Mouse (Mus musculus) lung, adult 2 months (tissue): ENCODE data around the gene Sgo2a. TPM values are rescaled to one million over a fixed set of nuclear protein-coding genes. Genes with fewer than 3 reads are reported as not detected.
"Not testable (repeated sequence)": the region's sequence is repeated elsewhere in the genome, so short reads cannot be mapped to it uniquely, and the experiment has no call there.

Experiments used
- DNase-seq: peaks from one replicate; pipeline ENCODE4 v3.0.0; 2022
- H3K4me1 ChIP-seq: fragments of 200-500 bp; 2 replicates; pipeline ENCODE4 v1.6.1; 2011; ENCODE audit warnings: low read length; ENCODE audit not compliant: control insufficient read depth, insufficient read depth
- H3K4me3 ChIP-seq: fragments of 200-500 bp; replicated peaks from 2 replicates; pipeline ENCODE3; 2011; ENCODE audit warnings: low read depth, mild to moderate bottlenecking, control low read depth, low read length; ENCODE audit errors: extremely low read depth
- CTCF ChIP-seq: fragments of 200-500 bp; IDR thresholded peaks from 2 replicates; pipeline ENCODE4 v1.5.1; 2011; ENCODE audit warnings: mild to moderate bottlenecking, low read length, control low read depth; ENCODE audit not compliant: insufficient read depth
- POLR2A ChIP-seq: fragments of 200-500 bp; IDR thresholded peaks from 2 replicates; pipeline ENCODE4 v1.6.1; 2011; ENCODE audit warnings: low read depth, mild to moderate bottlenecking, control low read depth, low read length, borderline replicate concordance; ENCODE audit errors: extremely low read depth
- WGBS: fragments of 180-500 bp; shearing (Covaris S2); methylation state at CpG from one replicate; pipeline ENCODE4 v1.1.7; 2018; 5-methylcytosine and 5-hydroxymethylcytosine counted together
- polyA plus RNA-seq: library from polyadenylated mRNA; depleted of rRNA; stranded (reverse); fragments of >200 nt; gene quantifications from 2 replicates; pipeline ENCODE4 v1.2.3, GENCODE M21; 2012

The Sgo2a gene
- polyA plus RNA-seq, 1 experiment = 0.39 TPM

GRCm38 (mm10) chr1:57969327-57970271 is 26.2 kb upstream of the Sgo2a start:
- 1% methylated on average over 65 of the region's 65 CpGs for WGBS
- TF ChIP-seq CTCF = peak; percentile 42; the same call in 1 of the 2 replicates
- peak; percentile 81 for TF ChIP-seq POLR2A
- Histone ChIP-seq H3K4me3 (peak overlapping the region; percentile 77), H3K4me1 (peaks cover 5% of the 10 kb centered on the region; the same call in 1 of the 2 replicates)
- peak; percentile 95 for DNase-seq

DNA sequence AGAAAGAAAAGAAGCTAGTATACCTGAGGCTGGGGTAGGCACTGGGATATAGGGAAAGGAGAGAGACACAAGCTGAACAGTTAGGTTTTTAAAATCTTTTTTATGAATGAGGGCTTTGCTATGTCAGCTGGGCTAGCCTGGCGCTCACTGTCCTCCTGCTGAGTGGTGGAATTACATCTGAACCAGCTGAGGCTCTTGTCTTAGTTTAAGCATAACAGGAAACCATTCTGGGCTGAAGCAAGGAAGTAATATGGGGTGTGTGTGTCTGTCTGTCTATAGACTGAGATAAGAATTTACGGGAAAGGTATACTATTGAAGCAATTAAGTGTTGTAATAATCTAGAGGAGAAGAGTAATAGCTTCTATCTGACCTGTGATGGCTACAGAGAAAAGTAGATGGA is 24.2 kb upstream of the Sgo2a start:
- Histone ChIP-seq H3K4me1 (peaks cover 5% of the 10 kb centered on the region; the same call in 1 of the 2 replicates), H3K4me3 (no peak overlapping the region)
- TF ChIP-seq POLR2A (no peak), CTCF (no peak)
- WGBS = 63% methylated on average over 2 of the region's 2 CpGs
- DNase-seq = no peak

- TF ChIP-seq POLR2A (no peak), CTCF (no peak)
- Histone ChIP-seq H3K4me1 (no peaks in the 10 kb centered on the region), H3K4me3 (no peak overlapping the region)
- 81% methylated on average over 3 of the region's 3 CpGs for WGBS
- no peak for DNase-seq
Measured at GRCm38 (mm10) chr1:57976860-57977259, 18.9 kb upstream of the Sgo2a start.

GRCm38 (mm10) chr1:57989052-57989600 is 6.6 kb upstream of the Sgo2a start:
- Histone ChIP-seq H3K4me1 (no peaks in the 10 kb centered on the region), H3K4me3 (no peak overlapping the region)
- TF ChIP-seq CTCF = no peak
- no peak for TF ChIP-seq POLR2A
- 44% methylated on average over 6 of the region's 6 CpGs for WGBS
- no peak for DNase-seq

GRCm38 (mm10) chr1:57991277-57991676 is 4.5 kb upstream of the Sgo2a start:
- Histone ChIP-seq H3K4me3 (no peak overlapping the region), H3K4me1 (no peaks in the 10 kb centered on the region; the same call in 1 of the 2 replicates)
- TF ChIP-seq POLR2A = no peak
- DNase-seq = no peak
- 69% methylated on average over 2 of the region's 2 CpGs for WGBS

- Histone ChIP-seq H3K4me3 (peak overlapping the region; percentile 82), H3K4me1 (no peaks in the 10 kb centered on the region; the same call in 1 of the 2 replicates)
- under 1% methylated on average over 29 of the region's 29 CpGs for WGBS
- DNase-seq = no peak
- TF ChIP-seq POLR2A (no peak), CTCF (no peak)
Measured at GRCm38 (mm10) chr1:57996133-57996615, 403 bp downstream of the Sgo2a start.

DNA sequence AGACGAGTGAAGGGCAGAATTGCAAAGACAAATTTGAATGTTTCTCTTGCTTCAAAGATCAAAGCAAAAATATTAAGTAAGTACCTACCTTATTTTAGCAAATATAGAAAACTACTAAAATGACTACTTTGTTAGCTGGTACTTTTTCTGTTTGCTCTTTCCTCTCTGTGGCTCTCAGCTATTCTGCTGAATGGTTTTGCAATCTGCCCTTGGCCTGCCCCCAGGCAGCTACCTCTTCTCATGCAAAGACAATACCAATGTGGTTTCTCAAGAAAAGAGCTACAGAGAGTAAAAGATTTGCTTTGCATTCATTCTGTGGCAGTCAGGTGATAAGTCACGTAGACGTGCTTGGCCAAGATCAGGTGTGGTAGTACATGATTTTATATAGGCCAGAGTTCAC is 2.4 kb downstream of the Sgo2a start:
- Histone ChIP-seq H3K4me3 (no peak overlapping the region), H3K4me1 (no peaks in the 10 kb centered on the region; the same call in 1 of the 2 replicates)
- no peak for TF ChIP-seq CTCF
- no peak for TF ChIP-seq POLR2A
- WGBS = 61% methylated on average over 3 of the region's 3 CpGs
- DNase-seq = no peak

DNA sequence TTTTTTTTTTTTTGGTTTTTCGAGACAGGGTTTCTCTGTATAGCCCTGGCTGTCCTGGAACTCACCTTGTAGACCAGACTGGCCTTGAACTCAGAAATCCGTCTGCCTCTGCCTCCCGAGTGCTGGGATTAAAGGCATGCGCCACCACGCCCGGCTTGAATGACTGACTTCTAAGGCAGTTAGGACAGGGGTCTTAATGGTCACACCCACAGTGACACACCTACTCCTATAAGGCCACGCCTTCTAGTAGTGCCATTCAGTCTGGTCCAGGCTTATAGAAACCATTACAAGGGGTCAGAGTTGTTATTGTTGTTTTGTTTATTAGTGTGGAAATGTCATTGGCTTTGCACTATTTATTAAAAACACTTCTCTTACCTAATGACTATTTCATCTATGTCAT is 10.6 kb downstream of the Sgo2a start:
- H3K4me3 ChIP-seq, DNase-seq, H3K4me1 ChIP-seq: not testable (repeated sequence)
- WGBS = 95% methylated on average over 6 of the region's 7 CpGs

DNA sequence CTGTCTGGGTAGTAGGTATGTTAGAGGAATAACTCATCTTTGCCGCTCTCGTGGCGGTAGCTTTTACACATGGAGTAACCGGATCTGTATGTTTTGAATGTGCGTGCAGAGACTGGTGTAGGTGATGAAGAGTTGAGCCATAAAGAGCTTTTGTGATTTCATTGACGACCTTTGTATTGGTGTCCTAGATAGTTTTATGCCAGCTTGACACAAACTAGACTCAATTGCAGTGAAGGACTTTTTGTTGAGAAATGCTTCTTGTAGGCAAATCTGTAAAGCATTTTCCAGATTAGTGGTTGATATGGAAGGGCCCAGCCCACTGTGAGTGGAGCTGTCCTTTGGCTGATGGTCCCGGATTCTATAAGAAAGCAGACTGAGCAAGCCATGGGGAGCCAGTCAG is 23.1 kb downstream of the Sgo2a start, which contains the start of gene Kctd18:
TSS of gene Kctd18 (minus strand) at position 101 of the 400 bp plus-strand sequence.
- WGBS = 94% methylated on average over 7 of the region's 7 CpGs
- TF ChIP-seq POLR2A (no peak), CTCF (no peak)
- DNase-seq = no peak

More for the DNA sequence above, 23.1 kb downstream of the Sgo2a start, which contains the start of gene Kctd18:
- Histone ChIP-seq H3K4me1 (no peaks in the 10 kb centered on the region), H3K4me3 (no peak within 1 kb of the TSS)
